Mouse (Mus musculus): ENCODE data around the gene Frat2.

- TF ChIP-seq CTCF (IDR thresholded peaks at IDR 0.05; ENCODE audit: control insufficient read depth, insufficient read depth, insufficient read length) (no peak), CEBPB (IDR thresholded peaks at IDR 0.05; ENCODE audit: low read depth) (no peak), MAX (IDR thresholded peaks at IDR 0.05) (no peak), FOSL1 (IDR thresholded peaks at IDR 0.05; ENCODE audit: insufficient read depth, low read length, poor library complexity, severe bottlenecking) (no peak), USF1 (IDR thresholded peaks at IDR 0.05; ENCODE audit: low read depth) (no peak)
Measured at GRCm38 (mm10) chr19:41796789-41797327, 51.1 kb downstream of the Frat2 start.
